Mouse (Mus musculus): Measurements from ENCODE around the gene Srpk2. TPM values are rescaled to one million over a fixed set of nuclear protein-coding genes. Genes with fewer than 3 reads are reported as not detected.
"Not testable (repeated sequence)": the region's sequence is repeated elsewhere in the genome, so short reads cannot be mapped to it uniquely, and the experiment has no call there.

The Srpk2 gene
- polyA plus RNA-seq, 1 experiment from 2014 or later, result 42.8 TPM

GRCm38 (mm10) chr5:23566382-23566781 lies 118.0 kb downstream of the Srpk2 start:
- Histone ChIP-seq H3K27ac (no peak overlapping the region), H3K4me3 (no peak overlapping the region), H3K27me3 (ENCODE audit: insufficient read depth, poor library complexity, severe bottlenecking) (no peaks in the 10 kb centered on the region), H3K36me3 (peaks cover 22% of the 10 kb centered on the region), H3K4me1 (peaks cover 6% of the 10 kb centered on the region; the same call in 1 of the 2 replicates), H3K9me3 (no peaks in the 10 kb centered on the region)
- 87% methylated on average over 6 of the region's 6 CpGs for WGBS
- DNase-seq (ENCODE audit: low spot score), result no peak

DNA sequence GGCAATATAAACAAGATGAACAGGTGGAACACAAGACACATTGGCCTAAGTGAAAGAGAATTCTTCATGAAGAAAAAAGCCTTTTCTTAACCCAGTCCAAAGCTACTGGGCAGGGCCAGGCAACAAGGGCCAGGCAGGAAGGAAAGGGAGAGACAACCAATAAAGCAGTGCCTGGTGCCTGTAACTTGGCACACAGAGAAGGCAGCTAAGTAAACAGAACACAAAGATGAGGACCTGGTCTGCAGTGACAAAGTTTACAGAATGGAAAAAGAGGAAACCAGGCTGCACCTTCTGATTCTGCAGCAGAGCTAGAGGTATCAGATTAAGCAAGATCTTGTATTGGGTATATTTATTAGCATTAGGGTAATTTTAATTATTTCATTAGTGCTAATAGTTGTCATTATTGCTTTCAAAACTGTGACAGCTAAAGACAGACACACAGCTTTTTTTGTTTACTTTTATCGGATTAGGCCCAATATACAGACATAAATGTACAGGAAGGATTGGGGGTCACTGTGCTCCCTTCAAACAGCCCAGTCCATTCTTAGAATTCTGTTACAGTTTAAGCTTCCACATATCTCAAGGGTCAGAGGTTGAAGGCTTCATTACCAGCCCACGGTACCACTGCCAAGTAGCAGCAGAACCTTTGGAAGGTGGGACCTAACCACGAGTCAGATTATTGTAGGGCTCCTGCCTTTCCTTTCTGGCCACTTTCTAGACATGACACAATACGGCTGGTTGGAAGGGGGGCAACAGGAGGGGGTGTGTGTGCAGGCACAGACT lies 121.9 kb downstream of the Srpk2 start:
- Histone ChIP-seq H3K4me1 (peaks cover 6% of the 10 kb centered on the region; the same call in 1 of the 2 replicates), H3K4me3 (no peak overlapping the region), H3K27ac (no peak overlapping the region), H3K36me3 (peaks cover 9% of the 10 kb centered on the region; the same call in 1 of the 2 replicates), H3K27me3 (ENCODE audit: insufficient read depth, poor library complexity, severe bottlenecking) (no peaks in the 10 kb centered on the region), H3K9me3 (no peaks in the 10 kb centered on the region)
- DNase-seq (ENCODE audit: low spot score), result no peak
- WGBS, result 80% methylated on average over 4 of the region's 4 CpGs

DNA sequence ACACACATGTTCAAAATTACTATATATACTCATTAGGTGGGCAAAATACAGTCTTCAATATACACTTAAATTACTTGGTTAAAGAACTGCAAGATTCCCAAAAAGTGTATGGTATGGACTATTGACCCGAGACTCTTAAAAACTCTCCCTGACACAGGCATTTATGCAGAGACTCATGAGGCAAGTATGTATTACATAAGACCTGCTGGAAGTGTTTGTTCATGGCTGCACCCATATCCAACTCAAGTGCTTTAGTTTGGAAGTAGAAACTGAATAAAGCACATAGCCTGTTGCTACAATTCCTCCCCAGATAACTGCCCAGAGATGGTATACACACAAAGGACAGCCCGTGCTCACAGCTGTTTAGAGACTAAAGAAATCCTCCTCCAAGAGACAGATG lies 123.2 kb downstream of the Srpk2 start:
- Histone ChIP-seq H3K27me3 (ENCODE audit: insufficient read depth, poor library complexity, severe bottlenecking) (no peaks in the 10 kb centered on the region), H3K4me3 (no peak overlapping the region), H3K27ac (no peak overlapping the region), H3K36me3 (peaks cover 9% of the 10 kb centered on the region; the same call in 1 of the 2 replicates), H3K4me1 (peaks cover 9% of the 10 kb centered on the region; the same call in 1 of the 2 replicates), H3K9me3 (no peaks in the 10 kb centered on the region)
- no peak for DNase-seq (ENCODE audit: low spot score)
- WGBS, result 87% methylated on average over 2 of the region's 2 CpGs

DNA sequence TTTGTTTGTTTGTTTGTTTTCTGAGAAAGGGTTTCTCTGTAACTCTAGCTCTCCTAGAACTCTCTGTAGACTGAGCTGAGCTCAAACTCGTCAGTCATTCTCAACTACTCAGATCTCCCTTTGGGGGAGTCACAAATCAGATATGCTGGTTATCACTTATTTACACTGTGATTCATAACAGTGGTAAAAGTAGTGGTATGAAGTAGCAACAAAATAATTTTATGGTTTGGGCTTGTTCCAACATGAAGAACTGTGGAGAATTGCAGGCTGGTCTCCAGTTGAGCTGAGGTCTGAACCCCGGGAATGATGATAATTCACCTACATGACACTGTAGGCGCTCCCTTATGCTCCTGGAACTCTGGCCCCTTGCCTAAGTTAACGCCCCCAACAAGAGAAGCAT lies 124.2 kb downstream of the Srpk2 start:
- no peak overlapping the region for H3K27ac ChIP-seq
- no peak for DNase-seq (ENCODE audit: low spot score)
- peaks cover 16% of the 10 kb centered on the region; the same call in 1 of the 2 replicates for H3K4me1 ChIP-seq
- no peaks in the 10 kb centered on the region for H3K27me3 ChIP-seq (ENCODE audit: insufficient read depth, poor library complexity, severe bottlenecking)
- no peaks in the 10 kb centered on the region for H3K9me3 ChIP-seq
- 88% methylated on average over 4 of the region's 4 CpGs for WGBS
- H3K4me3 ChIP-seq, result no peak overlapping the region
- peaks cover 10% of the 10 kb centered on the region; the same call in 1 of the 2 replicates for H3K36me3 ChIP-seq

GRCm38 (mm10) chr5:23556007-23556770 lies 128.2 kb downstream of the Srpk2 start:
- Histone ChIP-seq H3K27me3 (ENCODE audit: insufficient read depth, poor library complexity, severe bottlenecking) (no peaks in the 10 kb centered on the region), H3K4me1 (peaks cover 22% of the 10 kb centered on the region), H3K36me3 (0 out of 2 replicates have a peak, but pooled peaks cover 8% of the 10 kb centered on the region), H3K27ac (peak overlapping the region; percentile 47; the same call in 1 of the 2 replicates), H3K9me3 (no peaks in the 10 kb centered on the region), H3K4me3 (no peak overlapping the region)
- 62% methylated on average over 7 of the region's 7 CpGs for WGBS
- DNase-seq (ENCODE audit: low spot score), result no peak

GRCm38 (mm10) chr5:23553338-23553737 lies 131.1 kb downstream of the Srpk2 start:
- not testable (repeated sequence) for H3K4me3 ChIP-seq; H3K27me3 ChIP-seq (ENCODE audit: insufficient read depth, poor library complexity, severe bottlenecking); DNase-seq (ENCODE audit: low spot score); H3K36me3 ChIP-seq; H3K27ac ChIP-seq; H3K9me3 ChIP-seq
- WGBS, result 46% methylated on average over 3 of the region's 3 CpGs
- H3K4me1 ChIP-seq, result peaks cover 22% of the 10 kb centered on the region

DNA sequence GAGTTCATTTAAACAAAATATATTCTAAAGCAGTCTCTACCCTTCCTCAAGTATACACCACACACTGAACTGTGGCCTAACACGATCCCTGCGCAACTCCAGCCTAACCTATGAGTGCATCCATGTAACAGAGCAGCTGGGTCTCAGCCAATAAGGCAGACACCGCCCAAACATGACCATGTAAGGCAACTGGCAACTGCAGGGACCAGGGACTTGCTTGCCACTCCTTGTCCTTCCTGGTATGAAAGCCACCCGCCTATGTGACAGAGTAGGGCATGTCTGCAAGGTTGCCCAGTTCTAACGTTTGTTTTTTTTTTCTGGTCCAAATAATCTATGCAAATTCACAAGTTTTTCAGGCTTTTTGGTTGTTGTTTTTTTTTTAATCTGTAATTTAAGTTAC lies 132.7 kb downstream of the Srpk2 start:
- 65% methylated on average over 5 of the region's 5 CpGs for WGBS
- Histone ChIP-seq H3K4me1 (peaks cover 22% of the 10 kb centered on the region), H3K4me3 (no peak overlapping the region), H3K27ac (peak overlapping the region; percentile 52; the same call in 1 of the 2 replicates), H3K9me3 (no peaks in the 10 kb centered on the region), H3K27me3 (ENCODE audit: insufficient read depth, poor library complexity, severe bottlenecking) (no peaks in the 10 kb centered on the region), H3K36me3 (peaks cover 4% of the 10 kb centered on the region; the same call in 1 of the 2 replicates)
- DNase-seq (ENCODE audit: low spot score), result peak; percentile 84

DNA sequence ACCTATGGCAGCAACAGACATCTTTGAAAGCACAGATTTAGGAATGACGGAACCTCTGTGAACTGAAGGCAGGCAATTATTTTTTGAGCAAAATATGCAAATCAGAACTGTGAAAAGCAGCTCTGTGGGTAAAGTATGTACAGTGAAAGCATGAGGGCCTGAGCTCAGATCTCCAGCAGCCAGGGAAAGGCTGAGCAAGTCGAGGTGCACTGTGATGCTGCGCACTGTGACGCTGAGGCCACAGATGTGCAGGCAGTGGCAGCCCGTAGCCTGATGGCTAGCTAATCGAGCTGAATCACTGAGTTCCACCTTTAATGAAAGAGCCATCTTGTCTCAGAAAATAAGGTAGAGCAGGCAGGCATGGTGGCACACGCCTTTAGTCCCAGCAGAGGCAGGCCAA lies 148.7 kb downstream of the Srpk2 start:
- no peak for DNase-seq (ENCODE audit: low spot score)
- no peaks in the 10 kb centered on the region for H3K9me3 ChIP-seq
- H3K27me3 ChIP-seq (ENCODE audit: insufficient read depth, poor library complexity, severe bottlenecking), result no peaks in the 10 kb centered on the region
- H3K36me3 ChIP-seq, result peaks cover 35% of the 10 kb centered on the region
- 0 out of 2 replicates have a peak, but pooled peaks cover 5% of the 10 kb centered on the region for H3K4me1 ChIP-seq
- H3K27ac ChIP-seq, result no peak overlapping the region
- 92% methylated on average over 7 of the region's 7 CpGs for WGBS
- H3K4me3 ChIP-seq, result no peak overlapping the region

GRCm38 (mm10) chr5:23531541-23532096 lies 152.8 kb downstream of the Srpk2 start:
- peaks cover 8% of the 10 kb centered on the region for H3K36me3 ChIP-seq
- 82% methylated on average over 7 of the region's 7 CpGs for WGBS

DNA sequence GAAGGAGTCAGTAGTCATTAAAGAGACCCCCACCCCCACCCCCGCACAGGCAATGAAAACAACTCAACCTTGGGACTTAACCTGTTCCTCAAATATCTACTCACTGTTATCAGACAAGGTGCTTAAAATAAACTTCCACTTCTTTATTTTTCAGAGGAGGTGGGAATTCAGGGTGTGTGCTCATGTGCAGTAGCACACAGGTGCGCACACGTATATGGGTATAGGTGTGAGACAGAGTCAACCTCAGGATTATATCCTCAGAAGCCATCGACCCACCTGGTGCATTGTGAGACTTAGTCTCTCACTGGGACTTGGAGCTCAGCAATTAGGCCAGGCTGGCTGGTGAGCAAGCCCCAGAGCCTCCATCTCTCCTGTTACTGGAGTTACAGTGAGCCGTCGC lies 153.3 kb downstream of the Srpk2 start:
- Histone ChIP-seq H3K9me3 (no peaks in the 10 kb centered on the region), H3K4me1 (0 out of 2 replicates have a peak, but pooled peaks cover 5% of the 10 kb centered on the region), H3K27ac (no peak overlapping the region), H3K27me3 (ENCODE audit: insufficient read depth, poor library complexity, severe bottlenecking) (no peaks in the 10 kb centered on the region), H3K36me3 (peaks cover 8% of the 10 kb centered on the region; the same call in 1 of the 2 replicates), H3K4me3 (no peak overlapping the region)
- 92% methylated on average over 6 of the region's 6 CpGs for WGBS
- no peak for DNase-seq (ENCODE audit: low spot score)

More at GRCm38 (mm10) chr5:23531541-23532096, 152.8 kb downstream of the Srpk2 start:
- Histone ChIP-seq H3K9me3 (no peaks in the 10 kb centered on the region), H3K27me3 (ENCODE audit: insufficient read depth, poor library complexity, severe bottlenecking) (no peaks in the 10 kb centered on the region), H3K4me3 (no peak overlapping the region), H3K4me1 (0 out of 2 replicates have a peak, but pooled peaks cover 5% of the 10 kb centered on the region), H3K27ac (no peak overlapping the region)
- DNase-seq (ENCODE audit: low spot score), result no peak

DNA sequence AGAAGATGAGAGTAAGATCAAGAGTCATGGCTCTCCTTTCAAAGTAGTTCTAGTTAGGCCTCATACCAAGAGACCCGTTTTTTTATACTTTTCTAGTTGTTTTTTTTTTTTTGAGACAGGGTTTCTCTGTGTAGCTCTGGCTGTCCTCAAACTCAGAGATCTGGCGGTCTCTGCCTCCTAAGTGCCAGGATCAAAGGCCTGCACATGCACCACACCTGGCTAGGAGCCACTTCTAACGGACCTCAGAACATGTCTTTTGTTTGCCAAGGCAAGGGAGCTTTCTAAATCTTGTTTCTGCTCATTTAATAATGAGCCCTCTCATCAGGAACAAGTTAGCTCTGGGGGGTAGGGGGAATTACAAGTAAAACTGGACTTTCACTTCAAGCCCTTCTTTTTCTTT lies 159.8 kb downstream of the Srpk2 start:
- 88% methylated on average over 3 of the region's 3 CpGs for WGBS
- no peak overlapping the region for H3K4me3 ChIP-seq
- peaks cover 19% of the 10 kb centered on the region for H3K4me1 ChIP-seq
- DNase-seq (ENCODE audit: low spot score), result no peak
- no peaks in the 10 kb centered on the region for H3K9me3 ChIP-seq
- H3K36me3 ChIP-seq, result peaks cover 42% of the 10 kb centered on the region
- H3K27ac ChIP-seq, result no peak overlapping the region
- H3K27me3 ChIP-seq (ENCODE audit: insufficient read depth, poor library complexity, severe bottlenecking), result no peaks in the 10 kb centered on the region

GRCm38 (mm10) chr5:23523936-23524335 lies 160.5 kb downstream of the Srpk2 start:
- WGBS, result 94% methylated on average over 3 of the region's 3 CpGs
- Histone ChIP-seq H3K27ac (no peak overlapping the region), H3K36me3 (peaks cover 42% of the 10 kb centered on the region), H3K4me3 (no peak overlapping the region), H3K27me3 (ENCODE audit: insufficient read depth, poor library complexity, severe bottlenecking) (no peaks in the 10 kb centered on the region), H3K9me3 (no peaks in the 10 kb centered on the region), H3K4me1 (peaks cover 26% of the 10 kb centered on the region)
- DNase-seq (ENCODE audit: low spot score), result no peak
